Mouse (Mus musculus) heart, adult 2 months (tissue): ENCODE measurements around the gene AW549877. TPM values are rescaled to one million over a fixed set of nuclear protein-coding genes. Genes with fewer than 3 reads are reported as not detected.
A peak's percentile ranks its signal among the peaks of the same experiment; 100 is the strongest.

Experiments
- DNase-seq, 2 experiments: peaks; one replicate each; pipeline ENCODE4 v3.0.0; 2021
- H3K27ac ChIP-seq: fragments of 200-600 bp; 2 replicates; pipeline ENCODE4 v1.8.1; 2022
- H3K27me3 ChIP-seq: fragments of 200-500 bp; 2 replicates; pipeline ENCODE4 v1.6.1; 2012; ENCODE audit warnings: mild to moderate bottlenecking, low read length, inconsistent platforms, mixed read lengths; ENCODE audit not compliant: control insufficient read depth, insufficient read depth
- H3K36me3 ChIP-seq: fragments of 200-500 bp; 2 replicates; pipeline ENCODE4 v1.6.1; 2012; ENCODE audit warnings: low read length, inconsistent platforms; ENCODE audit not compliant: control insufficient read depth, insufficient read depth
- H3K4me1 ChIP-seq: fragments of 200-500 bp; 2 replicates; pipeline ENCODE4 v1.6.1; 2011; ENCODE audit warnings: low read length; ENCODE audit not compliant: control insufficient read depth, insufficient read depth
- H3K4me3 ChIP-seq: fragments of 200-600 bp; 2 replicates; pipeline ENCODE4 v1.8.1; 2022
- H3K79me2 ChIP-seq: fragments of 200-500 bp; replicated peaks from 2 replicates; pipeline ENCODE4 v1.6.1; 2012; ENCODE audit warnings: mild to moderate bottlenecking, inconsistent platforms, low read length, moderate library complexity, mixed read lengths; ENCODE audit not compliant: control insufficient read depth, insufficient read depth
- H3K9ac ChIP-seq: fragments of 200-500 bp; 2 replicates; pipeline ENCODE4 v1.6.1; 2012; ENCODE audit warnings: low read depth, mild to moderate bottlenecking, control low read depth, inconsistent platforms, low read length, mixed read lengths
- CTCF ChIP-seq: fragments of 200-600 bp; IDR thresholded peaks from 2 replicates; pipeline ENCODE4 v1.8.1; 2022; ENCODE audit warnings: antibody characterized with exemption, mild to moderate bottlenecking, moderate library complexity
- EP300 ChIP-seq: fragments of 200-500 bp; IDR thresholded peaks from 2 replicates; pipeline ENCODE4 v1.6.1; 2011; ENCODE audit warnings: low read depth, low read length, control low read depth; ENCODE audit not compliant: insufficient read depth
- POLR2A ChIP-seq: fragments of 200-500 bp; IDR thresholded peaks from 2 replicates; pipeline ENCODE4 v1.6.1; 2011; ENCODE audit warnings: mild to moderate bottlenecking, low read depth, low read length, control low read depth; ENCODE audit not compliant: insufficient read depth
- WGBS: fragments of 180-500 bp; shearing (Covaris S2); methylation state at CpG from one replicate; pipeline ENCODE4 v1.1.7; 2018; 5-methylcytosine and 5-hydroxymethylcytosine counted together
- intact Hi-C: fragments of 180-260 bp; cut with DNase I; formaldehyde crosslinking; loops from one replicate; pipeline ENCODE4 v1.15.1; 2025
- polyA plus RNA-seq: library from polyadenylated mRNA; depleted of rRNA; stranded (reverse); fragments of >200 nt; gene quantifications from 2 replicates; pipeline ENCODE4 v1.2.3, GENCODE M21; 2012; rRNA removed
- total RNA-seq, 2 experiments: library from RNA; stranded (reverse); gene quantifications; 2 replicates each; pipeline ENCODE4 v1.2.3; 2021

The AW549877 gene
- total and polyA plus RNA-seq, 3 experiments: 11.7 to 21.2 (median 19.3) TPM

- intact Hi-C loops: no loop called here
- Histone ChIP-seq H3K4me1 (peaks cover 2% of the 10 kb centered on the region; the same call in 1 of the 2 replicates), H3K9ac (no peak overlapping the region), H3K27me3 (no peaks in the 10 kb centered on the region), H3K36me3 (no peaks in the 10 kb centered on the region), H3K4me3 (no peak overlapping the region), H3K79me2 (no peaks in the 10 kb centered on the region), H3K27ac (no peak overlapping the region)
- 53% methylated on average over 1 of the region's 1 CpGs for WGBS
- DNase-seq: no peak
- TF ChIP-seq CTCF (no peak), POLR2A (no peak), EP300 (no peak)
Observed at GRCm38 (mm10) chr15:3960094-3960493, 35.5 kb downstream of the AW549877 start.

- TF ChIP-seq POLR2A (no peak), CTCF (peak; percentile 89), EP300 (no peak)
Observed at GRCm38 (mm10) chr15:3957982-3958381, 37.6 kb downstream of the AW549877 start.

GRCm38 (mm10) chr15:3954971-3955370, 40.6 kb downstream of the AW549877 start:
- DNase-seq: no peak
- WGBS: 58% methylated on average over 2 of the region's 2 CpGs
- intact Hi-C loops: loop anchor here (5.0 kb wide), 1 partner anchor 72 kb away; the partner anchor contains the start of gene Oxct1
- H3K4me3 ChIP-seq: no peak overlapping the region
- H3K4me1 ChIP-seq: no peaks in the 10 kb centered on the region
- no peaks in the 10 kb centered on the region for H3K27me3 ChIP-seq
- no peak overlapping the region for H3K9ac ChIP-seq
- no peak overlapping the region for H3K27ac ChIP-seq
- TF ChIP-seq CTCF (no peak), POLR2A (no peak), EP300 (no peak)
- no peaks in the 10 kb centered on the region for H3K79me2 ChIP-seq
- no peaks in the 10 kb centered on the region for H3K36me3 ChIP-seq

More at GRCm38 (mm10) chr15:3957982-3958381, 37.6 kb downstream of the AW549877 start:
- intact Hi-C loops: loop anchor here (1.0 to 5.0 kb wide), 2 partner anchors 69 to 85 kb away; partner anchors contain the start of gene Oxct1
- Histone ChIP-seq H3K4me3 (no peak overlapping the region), H3K36me3 (no peaks in the 10 kb centered on the region), H3K27me3 (no peaks in the 10 kb centered on the region), H3K9ac (no peak overlapping the region), H3K79me2 (no peaks in the 10 kb centered on the region), H3K4me1 (peaks cover 2% of the 10 kb centered on the region; the same call in 1 of the 2 replicates), H3K27ac (no peak overlapping the region)
- peak; percentile 31 to 49 for DNase-seq
- WGBS: 26% methylated on average over 4 of the region's 4 CpGs

GRCm38 (mm10) chr15:3938132-3938531, 57.4 kb downstream of the AW549877 start:
- Histone ChIP-seq H3K4me3 (no peak overlapping the region), H3K27me3 (no peaks in the 10 kb centered on the region), H3K4me1 (no peaks in the 10 kb centered on the region), H3K27ac (no peak overlapping the region), H3K79me2 (no peaks in the 10 kb centered on the region), H3K9ac (no peak overlapping the region), H3K36me3 (no peaks in the 10 kb centered on the region)
- intact Hi-C loops: loop anchor here (10.0 kb wide), 1 partner anchor 643 kb away; no protein-coding TSS in a partner anchor
- 82% methylated on average over 2 of the region's 2 CpGs for WGBS
- no peak for DNase-seq
- TF ChIP-seq POLR2A (no peak), CTCF (peak; percentile 56)

GRCm38 (mm10) chr15:3936056-3936455, 59.5 kb downstream of the AW549877 start:
- TF ChIP-seq EP300: no peak
- no peak for TF ChIP-seq CTCF
- no peak for TF ChIP-seq POLR2A
- Histone ChIP-seq H3K36me3 (no peaks in the 10 kb centered on the region), H3K4me1 (no peaks in the 10 kb centered on the region), H3K27ac (no peak overlapping the region), H3K4me3 (no peak overlapping the region), H3K9ac (no peak overlapping the region), H3K27me3 (no peaks in the 10 kb centered on the region), H3K79me2 (no peaks in the 10 kb centered on the region)
- 81% methylated on average over 3 of the region's 3 CpGs for WGBS
- DNase-seq: no peak
- intact Hi-C loops: loop anchor here (10.0 kb wide), 1 partner anchor 641 kb away; no protein-coding TSS in a partner anchor

GRCm38 (mm10) chr15:3933466-3933865, 62.1 kb downstream of the AW549877 start:
- no peak for DNase-seq
- no peak overlapping the region for H3K4me3 ChIP-seq
- no peaks in the 10 kb centered on the region for H3K79me2 ChIP-seq
- H3K27ac ChIP-seq: no peak overlapping the region
- no peak for TF ChIP-seq POLR2A
- no peak for TF ChIP-seq EP300
- TF ChIP-seq CTCF: no peak
- intact Hi-C loops: loop anchor here (10.0 kb wide), 1 partner anchor 639 kb away; no protein-coding TSS in a partner anchor
- no peaks in the 10 kb centered on the region for H3K36me3 ChIP-seq
- 83% methylated on average over 4 of the region's 4 CpGs for WGBS
- no peaks in the 10 kb centered on the region for H3K4me1 ChIP-seq
- H3K9ac ChIP-seq: no peak overlapping the region
- no peaks in the 10 kb centered on the region for H3K27me3 ChIP-seq

Other genes with a start within 250 kb of the AW549877 start
- 1 to 10 TPM; 6.7 to 8.1 TPM for gene Fbxo4, start 16.2 kb downstream of the AW549877 start, total RNA-seq
- gene Fbxo4, start 16.2 kb downstream of the AW549877 start, polyA plus RNA-seq: 6.0 and 9.9 TPM in 2 replicates
- 1,000 to 10,000 TPM; 1,394 to 1,524 TPM for gene Oxct1, start 30.6 kb upstream of the AW549877 start, total RNA-seq
- 304 and 520 TPM in 2 replicates for gene Oxct1, start 30.6 kb upstream of the AW549877 start, polyA plus RNA-seq